Mouse (Mus musculus): ENCODE data around the gene Pdzd2. TPM values are rescaled to one million over a fixed set of nuclear protein-coding genes. Genes with fewer than 3 reads are reported as not detected.

Gene Pdzd2
- polyA plus RNA-seq, 1 experiment from 2014 or later: 1.0 TPM

- no peak for ATAC-seq (ENCODE audit: low read depth)
- no peaks in the 10 kb centered on the region for H3K4me1 ChIP-seq (ENCODE audit: control insufficient read depth, low read depth, low read length)
- no peak overlapping the region for H3K9ac ChIP-seq (ENCODE audit: low read depth, low read length)
- no peak overlapping the region for H3K4me3 ChIP-seq (ENCODE audit: low read depth, low read length)
- no peak overlapping the region for H3K27ac ChIP-seq (ENCODE audit: low read length)
- WGBS (ENCODE audit: insufficient replicate concordance): 37% methylated on average over 3 of the region's 3 CpGs
- no peak overlapping the region for H3K4me2 ChIP-seq (ENCODE audit: low read depth, low read length)
- no peaks in the 10 kb centered on the region for H3K36me3 ChIP-seq (ENCODE audit: control insufficient read depth, insufficient read depth)
- peaks cover 11% of the 10 kb centered on the region for H3K27me3 ChIP-seq (ENCODE audit: control insufficient read depth, insufficient read depth, low read depth, low read length)
- no peaks in the 10 kb centered on the region for H3K9me3 ChIP-seq (replicated peaks; ENCODE audit: control insufficient read depth, low read length)
Measured at GRCm38 (mm10) chr15:12550919-12551318, 188.8 kb downstream of the Pdzd2 start.

- H3K27me3 ChIP-seq (ENCODE audit: control insufficient read depth, insufficient read depth, low read depth, low read length): peaks cover 11% of the 10 kb centered on the region
- ATAC-seq (ENCODE audit: low read depth): no peak
- no peaks in the 10 kb centered on the region for H3K4me1 ChIP-seq (ENCODE audit: control insufficient read depth, low read depth, low read length)
- no peak overlapping the region for H3K4me2 ChIP-seq (ENCODE audit: low read depth, low read length)
- WGBS (ENCODE audit: insufficient replicate concordance): 40% methylated on average over 9 of the region's 9 CpGs
- no peak overlapping the region for H3K4me3 ChIP-seq (ENCODE audit: low read depth, low read length)
- no peaks in the 10 kb centered on the region for H3K9me3 ChIP-seq (replicated peaks; ENCODE audit: control insufficient read depth, low read length)
- no peak overlapping the region for H3K9ac ChIP-seq (ENCODE audit: low read depth, low read length)
- H3K27ac ChIP-seq (ENCODE audit: low read length): no peak overlapping the region
- H3K36me3 ChIP-seq (ENCODE audit: control insufficient read depth, insufficient read depth): no peaks in the 10 kb centered on the region
Measured at GRCm38 (mm10) chr15:12550376-12550775, 189.3 kb downstream of the Pdzd2 start.

GRCm38 (mm10) chr15:12549919-12550305 lies 189.8 kb downstream of the Pdzd2 start:
- H3K4me2 ChIP-seq (ENCODE audit: low read depth, low read length): peak overlapping the region; percentile 75
- no peak overlapping the region for H3K9ac ChIP-seq (ENCODE audit: low read depth, low read length)
- H3K4me1 ChIP-seq (ENCODE audit: control insufficient read depth, low read depth, low read length): no peaks in the 10 kb centered on the region
- ATAC-seq (ENCODE audit: low read depth): no peak
- H3K9me3 ChIP-seq (replicated peaks; ENCODE audit: control insufficient read depth, low read length): no peaks in the 10 kb centered on the region
- no peak overlapping the region for H3K27ac ChIP-seq (ENCODE audit: low read length)
- peaks cover 11% of the 10 kb centered on the region for H3K27me3 ChIP-seq (ENCODE audit: control insufficient read depth, insufficient read depth, low read depth, low read length)
- peak overlapping the region; percentile 52 for H3K4me3 ChIP-seq (ENCODE audit: low read depth, low read length)
- 2% methylated on average over 13 of the region's 13 CpGs for WGBS (ENCODE audit: insufficient replicate concordance)
- no peaks in the 10 kb centered on the region for H3K36me3 ChIP-seq (ENCODE audit: control insufficient read depth, insufficient read depth)

DNA sequence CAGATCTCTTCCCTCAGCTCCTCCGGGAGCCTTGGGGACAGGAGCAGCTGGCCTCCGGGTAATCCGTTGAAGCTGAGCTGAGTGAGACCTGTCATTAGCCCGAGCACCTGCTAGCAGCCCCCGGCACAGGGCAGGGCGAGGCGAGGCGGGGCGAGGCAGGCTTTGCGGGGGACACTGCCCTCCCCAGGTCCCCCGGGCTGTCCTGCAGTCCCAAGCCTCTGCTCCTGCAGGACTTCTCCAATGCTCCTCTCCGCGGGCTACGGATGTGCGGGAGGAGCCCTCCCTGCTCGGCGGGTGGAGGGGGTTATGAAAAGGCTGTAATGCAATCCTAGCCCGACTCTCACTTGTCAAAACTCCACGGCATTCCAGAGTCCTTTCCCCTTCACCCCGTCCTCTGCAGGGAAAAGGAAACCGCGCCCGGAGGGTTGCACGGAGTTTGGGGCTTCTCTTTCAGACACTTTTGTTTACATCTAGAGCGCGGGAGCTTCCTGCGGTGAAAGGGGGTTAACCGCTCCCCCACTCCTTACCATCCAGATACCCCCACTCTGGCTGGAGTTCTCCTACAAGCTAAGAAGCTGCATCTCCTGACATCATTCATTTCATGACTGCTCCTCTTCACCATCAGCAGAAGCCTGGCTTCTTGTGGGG lies 190.3 kb downstream of the Pdzd2 start:
- H3K4me2 ChIP-seq (ENCODE audit: low read depth, low read length): peak overlapping the region; percentile 75
- under 1% methylated on average over 28 of the region's 28 CpGs for WGBS (ENCODE audit: insufficient replicate concordance)
- no peak overlapping the region for H3K27ac ChIP-seq (ENCODE audit: low read length)
- no peaks in the 10 kb centered on the region for H3K4me1 ChIP-seq (ENCODE audit: control insufficient read depth, low read depth, low read length)
- H3K9me3 ChIP-seq (replicated peaks; ENCODE audit: control insufficient read depth, low read length): no peaks in the 10 kb centered on the region
- no peak for ATAC-seq (ENCODE audit: low read depth)
- peak overlapping the region; percentile 52 for H3K4me3 ChIP-seq (ENCODE audit: low read depth, low read length)
- peaks cover 11% of the 10 kb centered on the region for H3K27me3 ChIP-seq (ENCODE audit: control insufficient read depth, insufficient read depth, low read depth, low read length)
- no peaks in the 10 kb centered on the region for H3K36me3 ChIP-seq (ENCODE audit: control insufficient read depth, insufficient read depth)
- peak overlapping the region; percentile 36; the same call in 1 of the 2 replicates for H3K9ac ChIP-seq (ENCODE audit: low read depth, low read length)

- peak overlapping the region; percentile 75 for H3K4me2 ChIP-seq (ENCODE audit: low read depth, low read length)
- WGBS (ENCODE audit: insufficient replicate concordance): 29% methylated on average over 4 of the region's 4 CpGs
- no peak for ATAC-seq (ENCODE audit: low read depth)
Measured at GRCm38 (mm10) chr15:12548696-12549095, 191.0 kb downstream of the Pdzd2 start.

DNA sequence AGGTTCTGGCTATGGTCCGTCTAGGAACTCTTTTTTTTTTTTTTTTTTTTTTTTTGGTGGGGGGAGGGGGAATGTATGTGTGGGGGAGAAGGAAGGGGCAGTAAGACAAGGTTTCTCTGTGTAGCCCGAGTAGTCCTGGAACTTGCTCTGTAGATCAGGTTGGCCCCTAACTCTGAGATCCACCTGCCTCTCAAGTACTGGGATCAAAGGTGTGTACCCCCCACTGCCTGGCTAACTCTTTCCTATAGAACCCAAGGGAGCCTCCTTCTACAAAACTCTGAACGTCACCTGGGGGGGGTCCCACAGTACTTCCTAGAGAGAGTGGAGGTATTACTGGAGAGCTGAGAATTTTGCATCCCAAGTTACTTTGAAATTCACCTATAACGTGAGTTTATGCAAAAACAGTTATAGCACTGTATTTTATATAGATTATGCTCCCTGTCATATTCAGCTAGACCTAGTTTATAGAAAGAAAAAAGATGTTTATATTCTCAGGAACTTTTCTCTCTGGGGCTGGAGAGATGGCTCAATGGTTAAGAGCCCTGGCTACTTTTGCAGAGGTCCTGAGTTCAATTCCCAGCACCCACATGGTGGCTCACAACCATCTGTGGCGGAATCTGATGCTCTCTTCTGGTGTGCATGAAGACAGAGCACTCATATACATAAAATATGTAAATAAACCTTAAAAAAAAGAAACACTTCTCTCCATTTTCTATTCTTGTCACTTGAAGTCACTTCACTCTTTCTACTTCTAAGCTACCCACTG lies 191.9 kb downstream of the Pdzd2 start:
- peaks cover 11% of the 10 kb centered on the region for H3K27me3 ChIP-seq (ENCODE audit: control insufficient read depth, insufficient read depth, low read depth, low read length)
- no peaks in the 10 kb centered on the region for H3K36me3 ChIP-seq (ENCODE audit: control insufficient read depth, insufficient read depth)
- no peak overlapping the region for H3K4me3 ChIP-seq (ENCODE audit: low read depth, low read length)
- no peak for ATAC-seq (ENCODE audit: low read depth)
- 64% methylated on average over 5 of the region's 5 CpGs for WGBS (ENCODE audit: insufficient replicate concordance)
- H3K4me2 ChIP-seq (ENCODE audit: low read depth, low read length): no peak overlapping the region
- no peaks in the 10 kb centered on the region for H3K4me1 ChIP-seq (ENCODE audit: control insufficient read depth, low read depth, low read length)
- no peak overlapping the region for H3K9ac ChIP-seq (ENCODE audit: low read depth, low read length)
- no peak overlapping the region for H3K27ac ChIP-seq (ENCODE audit: low read length)
- no peaks in the 10 kb centered on the region for H3K9me3 ChIP-seq (replicated peaks; ENCODE audit: control insufficient read depth, low read length)

More at GRCm38 (mm10) chr15:12548696-12549095, 191.0 kb downstream of the Pdzd2 start:
- no peak overlapping the region for H3K27ac ChIP-seq (ENCODE audit: low read length)
- H3K9ac ChIP-seq (ENCODE audit: low read depth, low read length): no peak overlapping the region
- H3K4me1 ChIP-seq (ENCODE audit: control insufficient read depth, low read depth, low read length): no peaks in the 10 kb centered on the region
- H3K9me3 ChIP-seq (replicated peaks; ENCODE audit: control insufficient read depth, low read length): no peaks in the 10 kb centered on the region
- peak overlapping the region; percentile 52 for H3K4me3 ChIP-seq (ENCODE audit: low read depth, low read length)
- H3K36me3 ChIP-seq (ENCODE audit: control insufficient read depth, insufficient read depth): no peaks in the 10 kb centered on the region
- peaks cover 11% of the 10 kb centered on the region for H3K27me3 ChIP-seq (ENCODE audit: control insufficient read depth, insufficient read depth, low read depth, low read length)

DNA sequence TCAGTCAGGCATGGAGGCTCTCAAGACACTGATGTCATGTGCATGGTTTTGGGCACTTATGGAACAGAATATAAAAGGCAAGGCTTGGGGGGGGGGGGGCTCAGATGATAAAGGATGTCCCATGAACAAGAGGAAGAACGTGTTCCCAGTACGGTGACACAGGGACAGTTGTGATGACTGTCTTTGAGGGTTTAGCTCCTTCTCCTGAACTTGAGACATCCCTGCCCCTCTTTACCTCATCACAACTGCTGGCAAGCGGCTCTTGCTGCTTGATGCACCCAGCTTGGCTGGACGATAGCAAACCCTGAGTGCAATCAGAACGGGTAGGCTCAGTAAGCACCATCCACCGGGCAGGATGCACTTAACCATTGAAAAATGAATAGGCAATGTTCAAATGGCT lies 192.9 kb downstream of the Pdzd2 start:
- ATAC-seq (ENCODE audit: low read depth): no peak
- no peak overlapping the region for H3K9ac ChIP-seq (ENCODE audit: low read depth, low read length)
- no peak overlapping the region for H3K27ac ChIP-seq (ENCODE audit: low read length)
- H3K9me3 ChIP-seq (replicated peaks; ENCODE audit: control insufficient read depth, low read length): no peaks in the 10 kb centered on the region
- 56% methylated on average over 6 of the region's 6 CpGs for WGBS (ENCODE audit: insufficient replicate concordance)
- H3K4me1 ChIP-seq (ENCODE audit: control insufficient read depth, low read depth, low read length): no peaks in the 10 kb centered on the region
- H3K36me3 ChIP-seq (ENCODE audit: control insufficient read depth, insufficient read depth): no peaks in the 10 kb centered on the region
- H3K27me3 ChIP-seq (ENCODE audit: control insufficient read depth, insufficient read depth, low read depth, low read length): peaks cover 11% of the 10 kb centered on the region
- no peak overlapping the region for H3K4me3 ChIP-seq (ENCODE audit: low read depth, low read length)
- no peak overlapping the region for H3K4me2 ChIP-seq (ENCODE audit: low read depth, low read length)

DNA sequence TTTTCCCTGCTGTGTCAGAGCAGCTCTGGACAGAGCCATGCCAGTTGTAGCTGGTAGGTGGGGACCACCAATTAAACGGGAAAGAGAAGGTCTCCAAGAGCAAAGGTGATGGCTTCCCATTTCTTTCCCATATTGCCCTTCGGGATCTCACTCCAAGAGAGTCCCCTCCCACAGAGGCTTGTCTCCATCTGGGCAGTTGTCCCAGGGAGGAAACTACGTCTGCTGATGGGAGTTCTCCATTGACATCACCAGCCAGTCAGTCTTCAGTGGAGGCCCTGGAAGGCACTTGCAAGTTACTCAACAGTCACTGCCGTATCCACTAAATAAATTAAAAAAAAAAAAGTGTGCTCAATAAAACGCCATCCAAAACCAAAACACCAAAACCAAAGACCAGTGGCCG lies 194.1 kb downstream of the Pdzd2 start:
- no peaks in the 10 kb centered on the region for H3K4me1 ChIP-seq (ENCODE audit: control insufficient read depth, low read depth, low read length)
- 48% methylated on average over 6 of the region's 6 CpGs for whole genome bisulfite sequencing (ENCODE audit: insufficient replicate concordance)
- H3K27me3 ChIP-seq (ENCODE audit: control insufficient read depth, insufficient read depth, low read depth, low read length): peaks cover 11% of the 10 kb centered on the region
- H3K4me3 ChIP-seq (ENCODE audit: low read depth, low read length): no peak overlapping the region
- H3K4me2 ChIP-seq (ENCODE audit: low read depth, low read length): no peak overlapping the region
- no peak for ATAC-seq (ENCODE audit: low read depth)
- H3K36me3 ChIP-seq (ENCODE audit: control insufficient read depth, insufficient read depth): no peaks in the 10 kb centered on the region
- no peak overlapping the region for H3K27ac ChIP-seq (ENCODE audit: low read length)
- H3K9ac ChIP-seq (ENCODE audit: low read depth, low read length): no peak overlapping the region
- H3K9me3 ChIP-seq (replicated peaks; ENCODE audit: control insufficient read depth, low read length): no peaks in the 10 kb centered on the region

- H3K4me2 ChIP-seq (ENCODE audit: low read depth, low read length): no peak overlapping the region
- no peak overlapping the region for H3K9ac ChIP-seq (ENCODE audit: low read depth, low read length)
- H3K4me3 ChIP-seq (ENCODE audit: low read depth, low read length): no peak overlapping the region
- H3K4me1 ChIP-seq (ENCODE audit: control insufficient read depth, low read depth, low read length): no peaks in the 10 kb centered on the region
- WGBS (ENCODE audit: insufficient replicate concordance): 39% methylated on average over 3 of the region's 3 CpGs
- H3K27me3 ChIP-seq (ENCODE audit: control insufficient read depth, insufficient read depth, low read depth, low read length): peaks cover 8% of the 10 kb centered on the region
- no peaks in the 10 kb centered on the region for H3K36me3 ChIP-seq (ENCODE audit: control insufficient read depth, insufficient read depth)
- H3K27ac ChIP-seq (ENCODE audit: low read length): no peak overlapping the region
- no peaks in the 10 kb centered on the region for H3K9me3 ChIP-seq (replicated peaks; ENCODE audit: control insufficient read depth, low read length)
- ATAC-seq (ENCODE audit: low read depth): no peak
Measured at GRCm38 (mm10) chr15:12545220-12545619, 194.5 kb downstream of the Pdzd2 start.
